Mouse (Mus musculus) liver, embryonic 12.5 days (tissue): ENCODE measurements around the gene Rev1. TPM values are rescaled to one million over a fixed set of nuclear protein-coding genes. Genes with fewer than 3 reads are reported as not detected.
"Not testable (repeated sequence)": the region's sequence is repeated elsewhere in the genome, so short reads cannot be mapped to it uniquely, and the experiment has no call there.

Experiments
- ATAC-seq: fragments of 200-750 bp; cut with Nextera tagmentation; 2 replicates; pipeline ENCODE4 v1.8.0; 2017; ENCODE audit warnings: moderate number of reproducible peaks, mild to moderate bottlenecking, moderate library complexity
- H3K27ac ChIP-seq: fragments of 300-500 bp; sonication (generic); 2 replicates; pipeline ENCODE4 v1.5.1; 2016; ENCODE audit warnings: mild to moderate bottlenecking
- H3K27me3 ChIP-seq: fragments of 300-500 bp; sonication (generic); replicated peaks from 2 replicates; pipeline ENCODE4 v1.6.1; 2016; ENCODE audit warnings: mild to moderate bottlenecking, moderate library complexity
- H3K36me3 ChIP-seq: fragments of 300-500 bp; sonication (generic); 2 replicates; pipeline ENCODE4 v1.6.1; 2016; ENCODE audit warnings: mild to moderate bottlenecking, moderate library complexity
- H3K4me1 ChIP-seq: fragments of 300-500 bp; sonication (generic); 2 replicates; pipeline ENCODE4 v1.6.1; 2016
- H3K4me2 ChIP-seq: fragments of 300-500 bp; sonication (generic); 2 replicates; pipeline ENCODE4 v1.6.1; 2016; ENCODE audit warnings: mild to moderate bottlenecking, moderate library complexity
- H3K4me3 ChIP-seq: fragments of 300-500 bp; sonication (generic); 2 replicates; pipeline ENCODE4 v1.5.1; 2016; ENCODE audit warnings: mild to moderate bottlenecking, moderate library complexity
- H3K9ac ChIP-seq: fragments of 300-500 bp; sonication (generic); 2 replicates; pipeline ENCODE4 v1.6.1; 2016; ENCODE audit warnings: mild to moderate bottlenecking, moderate library complexity
- H3K9me3 ChIP-seq: fragments of 300-500 bp; sonication (generic); replicated peaks from 2 replicates; pipeline ENCODE4 v1.6.1; 2016; ENCODE audit warnings: mild to moderate bottlenecking, moderate library complexity
- WGBS: fragments of 180-500 bp; shearing (Covaris S2); methylation state at CpG from one replicate; pipeline ENCODE4 v1.1.7; 2016; ENCODE audit not compliant: insufficient replicate concordance; 5-methylcytosine and 5-hydroxymethylcytosine counted together
- polyA plus RNA-seq: library from polyadenylated mRNA; unstranded; fragments of >200 nt; fragmentation: Nextera tagmentation; extraction: Ambion mirVana; gene quantifications from 2 replicates; pipeline ENCODE4 v1.2.1, GENCODE M21; 2016

Gene Rev1
- polyA plus RNA-seq, 1 experiment from 2014 or later = 28.4 TPM

GRCm38 (mm10) chr1:38128919-38129436 is 623 bp downstream of the Rev1 start:
- Histone ChIP-seq H3K4me2 (peak overlapping the region; percentile 91), H3K36me3 (peaks cover 5% of the 10 kb centered on the region; the same call in 1 of the 2 replicates), H3K27ac (peak overlapping the region; percentile 96), H3K4me1 (peaks cover 65% of the 10 kb centered on the region), H3K9ac (peak overlapping the region; percentile 98), H3K27me3 (no peaks in the 10 kb centered on the region), H3K4me3 (peak overlapping the region; percentile 91), H3K9me3 (no peaks in the 10 kb centered on the region)
- peak; percentile 24 for ATAC-seq
- WGBS = under 1% methylated on average over 53 of the region's 68 CpGs

- H3K27ac ChIP-seq = no peak overlapping the region
- H3K36me3 ChIP-seq = peaks cover 5% of the 10 kb centered on the region; the same call in 1 of the 2 replicates
- H3K9me3 ChIP-seq = no peaks in the 10 kb centered on the region
- no peaks in the 10 kb centered on the region for H3K27me3 ChIP-seq
- no peak for ATAC-seq
- H3K9ac ChIP-seq = no peak overlapping the region
- H3K4me3 ChIP-seq = no peak overlapping the region
- peaks cover 62% of the 10 kb centered on the region for H3K4me1 ChIP-seq
- H3K4me2 ChIP-seq = peak overlapping the region; percentile 91; the same call in 1 of the 2 replicates
Measured at GRCm38 (mm10) chr1:38127036-38127435, 2.6 kb downstream of the Rev1 start.

- 52% methylated on average over 3 of the region's 3 CpGs for WGBS
- H3K4me2 ChIP-seq = peak overlapping the region; percentile 24; the same call in 1 of the 2 replicates
- no peak overlapping the region for H3K4me3 ChIP-seq
- H3K9ac ChIP-seq = 0 out of 2 replicates have a peak overlapping the region, but pooled peaks have one; percentile 35
- H3K4me1 ChIP-seq = peaks cover 62% of the 10 kb centered on the region
- peaks cover 5% of the 10 kb centered on the region; the same call in 1 of the 2 replicates for H3K36me3 ChIP-seq
- no peaks in the 10 kb centered on the region for H3K9me3 ChIP-seq
- no peak overlapping the region for H3K27ac ChIP-seq
- no peak for ATAC-seq
- no peaks in the 10 kb centered on the region for H3K27me3 ChIP-seq
Measured at GRCm38 (mm10) chr1:38126426-38126825, 3.2 kb downstream of the Rev1 start.

GRCm38 (mm10) chr1:38124261-38124660 is 5.3 kb downstream of the Rev1 start:
- H3K9ac ChIP-seq = peak overlapping the region; percentile 18; the same call in 1 of the 2 replicates
- peaks cover 52% of the 10 kb centered on the region for H3K4me1 ChIP-seq
- H3K36me3 ChIP-seq = peaks cover 5% of the 10 kb centered on the region; the same call in 1 of the 2 replicates
- no peak overlapping the region for H3K4me3 ChIP-seq
- H3K9me3 ChIP-seq = no peaks in the 10 kb centered on the region
- 0 out of 2 replicates have a peak overlapping the region, but pooled peaks have one; percentile 7 for H3K4me2 ChIP-seq
- no peaks in the 10 kb centered on the region for H3K27me3 ChIP-seq
- no peak overlapping the region; the same call in 1 of the 2 replicates for H3K27ac ChIP-seq
- ATAC-seq = no peak

- H3K27me3 ChIP-seq = no peaks in the 10 kb centered on the region
- H3K9me3 ChIP-seq = no peaks in the 10 kb centered on the region
- H3K4me3 ChIP-seq = no peak overlapping the region
- no peak for ATAC-seq
- H3K9ac ChIP-seq = no peak overlapping the region
- H3K36me3 ChIP-seq = peaks cover 8% of the 10 kb centered on the region
- H3K27ac ChIP-seq = no peak overlapping the region
- 60% methylated on average over 5 of the region's 5 CpGs for WGBS
- H3K4me1 ChIP-seq = peaks cover 34% of the 10 kb centered on the region
- no peak overlapping the region for H3K4me2 ChIP-seq
Measured at GRCm38 (mm10) chr1:38120877-38121276, 8.7 kb downstream of the Rev1 start.

GRCm38 (mm10) chr1:38118624-38119023 is 11.0 kb downstream of the Rev1 start:
- H3K9me3 ChIP-seq = no peaks in the 10 kb centered on the region
- peaks cover 8% of the 10 kb centered on the region for H3K36me3 ChIP-seq
- peaks cover 17% of the 10 kb centered on the region for H3K4me1 ChIP-seq
- H3K27ac ChIP-seq = no peak overlapping the region
- no peak overlapping the region for H3K9ac ChIP-seq
- ATAC-seq = no peak
- WGBS = 78% methylated on average over 2 of the region's 2 CpGs
- H3K27me3 ChIP-seq = no peaks in the 10 kb centered on the region
- H3K4me2 ChIP-seq = no peak overlapping the region
- H3K4me3 ChIP-seq = no peak overlapping the region

GRCm38 (mm10) chr1:38109786-38110185 is 19.8 kb downstream of the Rev1 start:
- Histone ChIP-seq H3K27me3 (no peaks in the 10 kb centered on the region), H3K4me1 (peaks cover 10% of the 10 kb centered on the region), H3K9ac (no peak overlapping the region), H3K4me2 (no peak overlapping the region), H3K36me3 (peaks cover 18% of the 10 kb centered on the region), H3K4me3 (no peak overlapping the region), H3K27ac (no peak overlapping the region), H3K9me3 (no peaks in the 10 kb centered on the region)
- no peak for ATAC-seq
- 75% methylated on average over 7 of the region's 7 CpGs for WGBS

GRCm38 (mm10) chr1:38103813-38104212 is 25.8 kb downstream of the Rev1 start:
- Histone ChIP-seq H3K27ac (no peak overlapping the region), H3K36me3 (peaks cover 57% of the 10 kb centered on the region)

GRCm38 (mm10) chr1:38103214-38103613 is 26.4 kb downstream of the Rev1 start:
- Histone ChIP-seq H3K27ac (no peak overlapping the region), H3K27me3 (no peaks in the 10 kb centered on the region), H3K4me1 (peaks cover 14% of the 10 kb centered on the region), H3K9ac (no peak overlapping the region), H3K36me3 (peaks cover 63% of the 10 kb centered on the region), H3K4me3 (no peak overlapping the region), H3K9me3 (no peaks in the 10 kb centered on the region), H3K4me2 (no peak overlapping the region)
- 82% methylated on average over 1 of the region's 1 CpGs for WGBS
- ATAC-seq = no peak

More at GRCm38 (mm10) chr1:38103813-38104212, 25.8 kb downstream of the Rev1 start:
- Histone ChIP-seq H3K4me3 (no peak overlapping the region), H3K27me3 (no peaks in the 10 kb centered on the region), H3K4me1 (peaks cover 14% of the 10 kb centered on the region), H3K9me3 (no peaks in the 10 kb centered on the region), H3K9ac (no peak overlapping the region), H3K4me2 (no peak overlapping the region)
- ATAC-seq = no peak
- 71% methylated on average over 3 of the region's 3 CpGs for WGBS

- 67% methylated on average over 8 of the region's 8 CpGs for WGBS
- Histone ChIP-seq H3K9ac (no peak overlapping the region), H3K4me1 (no peaks in the 10 kb centered on the region)
Measured at GRCm38 (mm10) chr1:38081316-38081715, 48.3 kb downstream of the Rev1 start.

GRCm38 (mm10) chr1:38071326-38071725 is 58.3 kb downstream of the Rev1 start:
- Histone ChIP-seq H3K9me3 (no peaks in the 10 kb centered on the region), H3K4me1 (no peaks in the 10 kb centered on the region), H3K4me3 (no peak overlapping the region), H3K9ac (no peak overlapping the region), H3K27ac (no peak overlapping the region), H3K4me2 (no peak overlapping the region), H3K36me3 (peaks cover 83% of the 10 kb centered on the region), H3K27me3 (no peaks in the 10 kb centered on the region)
- WGBS = 69% methylated on average over 8 of the region's 8 CpGs
- peak; percentile 62 for ATAC-seq

More at GRCm38 (mm10) chr1:38081316-38081715, 48.3 kb downstream of the Rev1 start:
- Histone ChIP-seq H3K4me3 (no peak overlapping the region), H3K27me3 (no peaks in the 10 kb centered on the region), H3K27ac (no peak overlapping the region), H3K36me3 (peaks cover 69% of the 10 kb centered on the region), H3K4me2 (no peak overlapping the region), H3K9me3 (no peaks in the 10 kb centered on the region)
- no peak for ATAC-seq

- H3K4me1 ChIP-seq = no peaks in the 10 kb centered on the region
- H3K36me3 ChIP-seq = peaks cover 82% of the 10 kb centered on the region
- H3K4me3 ChIP-seq = no peak overlapping the region
- no peaks in the 10 kb centered on the region for H3K9me3 ChIP-seq
- H3K27ac ChIP-seq = no peak overlapping the region
- WGBS = 92% methylated on average over 10 of the region's 10 CpGs
- H3K27me3 ChIP-seq = no peaks in the 10 kb centered on the region
- no peak for ATAC-seq
- H3K4me2 ChIP-seq = no peak overlapping the region
- no peak overlapping the region for H3K9ac ChIP-seq
Measured at GRCm38 (mm10) chr1:38067276-38067675, 62.3 kb downstream of the Rev1 start.

- not testable (repeated sequence) for ATAC-seq, H3K4me1 ChIP-seq, H3K27ac ChIP-seq, H3K4me3 ChIP-seq, H3K9me3 ChIP-seq, H3K4me2 ChIP-seq, H3K27me3 ChIP-seq, H3K9ac ChIP-seq
- WGBS = 87% methylated on average over 2 of the region's 2 CpGs
- peaks cover 82% of the 10 kb centered on the region for H3K36me3 ChIP-seq
Measured at GRCm38 (mm10) chr1:38062156-38062555, 67.4 kb downstream of the Rev1 start.
